Mouse (Mus musculus) testis, postnatal 10 days (tissue): Measurements from ENCODE around the gene Ulk4.

Experiments used
- DNase-seq: peaks from one replicate; pipeline ENCODE4 v3.0.0; 2021; ENCODE audit warnings: low spot score

The Ulk4 gene

DNA sequence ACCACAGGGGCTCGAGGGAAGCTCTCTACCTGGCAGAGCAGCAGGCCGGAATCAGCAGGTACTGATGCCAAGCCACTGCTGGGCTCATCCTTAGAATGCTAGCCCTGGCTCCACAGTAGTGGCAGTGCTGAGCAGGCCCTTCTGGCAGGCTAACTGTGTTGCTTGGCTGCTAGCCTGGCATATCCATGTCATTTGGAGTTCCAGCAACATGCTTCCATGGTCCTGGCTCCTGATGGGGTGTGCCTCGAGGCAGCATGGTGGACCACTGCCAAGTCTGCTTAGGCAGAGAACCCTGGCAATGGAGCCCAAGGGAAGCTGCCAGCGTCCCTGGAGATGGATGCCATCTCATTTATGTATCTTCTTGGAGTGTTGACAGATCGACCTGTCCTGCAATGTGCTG, 169.4 kb downstream of the Ulk4 start:
- no peak for DNase-seq

DNA sequence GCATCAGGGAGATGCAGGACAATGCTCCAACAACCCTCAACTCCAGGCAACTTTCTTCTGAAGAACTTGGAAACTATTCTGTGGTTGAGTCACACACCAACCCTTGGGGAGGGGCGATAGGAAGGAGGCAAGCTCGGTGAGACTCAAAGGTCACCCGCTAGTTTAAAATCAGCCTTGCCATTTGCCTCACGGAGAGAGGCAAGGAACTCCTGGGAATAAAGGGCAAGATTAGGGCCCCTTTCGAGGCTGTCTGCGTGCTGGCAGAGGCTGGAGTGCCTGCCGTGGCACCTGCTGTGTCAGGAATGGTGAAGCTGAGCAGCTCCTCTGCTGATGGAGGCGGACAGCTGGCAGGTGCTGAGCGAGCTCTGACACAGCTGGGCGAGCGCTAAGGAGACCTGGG, 169.9 kb downstream of the Ulk4 start:
- DNase-seq: no peak

DNA sequence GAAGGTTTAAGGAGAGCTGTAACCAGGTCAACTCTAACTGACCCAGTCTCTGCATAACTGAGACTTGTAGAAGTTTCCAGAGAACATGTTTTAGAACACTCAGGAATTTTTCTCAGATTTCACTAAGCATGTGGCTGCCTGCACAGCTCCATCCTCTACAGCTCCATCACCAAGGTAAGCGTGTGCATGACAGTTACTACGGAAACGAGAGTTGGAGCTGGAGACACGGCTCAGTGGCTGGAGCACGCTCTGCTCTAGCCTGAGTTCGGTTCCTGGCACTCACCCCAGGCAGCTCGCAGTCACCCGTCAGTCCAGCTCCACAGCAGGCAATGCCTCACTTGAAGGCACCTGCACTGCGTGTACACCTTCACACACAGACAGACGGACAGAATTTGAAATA, 175.5 kb downstream of the Ulk4 start:
- DNase-seq: no peak

DNA sequence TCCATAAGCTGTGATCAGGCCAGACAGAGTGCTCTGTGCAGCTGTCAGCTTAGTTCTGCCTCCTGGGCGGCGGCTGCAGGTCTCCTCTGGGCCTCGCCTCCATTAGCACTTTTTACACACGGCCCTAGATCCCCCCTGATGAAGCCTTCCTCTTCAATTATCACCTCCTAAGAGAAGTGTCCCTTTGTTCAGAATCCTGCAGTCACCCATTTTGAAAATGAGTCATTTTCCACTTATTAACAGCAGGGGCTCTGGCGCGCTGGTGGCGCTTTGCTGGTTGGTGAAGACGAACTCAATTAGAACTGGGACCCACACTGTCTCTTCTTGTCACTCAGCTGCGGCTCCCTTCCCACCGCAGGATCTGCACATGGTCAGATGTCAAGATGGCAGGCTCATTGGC, 177.5 kb downstream of the Ulk4 start:
- DNase-seq: no peak

DNA sequence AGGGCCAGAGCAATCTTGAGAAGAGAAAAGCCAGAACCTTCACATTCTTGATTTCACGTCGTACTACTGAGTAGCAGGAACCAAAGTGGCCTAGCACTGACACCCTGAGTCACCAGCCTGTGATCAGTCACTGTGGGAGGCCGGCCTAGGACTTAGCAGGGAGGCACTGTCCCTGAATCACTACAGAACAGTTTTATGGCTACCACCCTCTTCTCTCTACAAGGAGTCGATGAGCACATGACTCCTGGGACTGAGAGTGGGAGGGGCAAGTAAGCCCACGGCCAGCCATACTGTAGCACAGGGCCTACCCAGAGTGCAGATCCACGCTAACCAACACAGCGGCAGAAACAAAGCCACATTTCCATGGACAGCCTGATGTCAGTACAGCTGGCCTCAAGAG, 183.2 kb downstream of the Ulk4 start:
- no peak for DNase-seq

DNA sequence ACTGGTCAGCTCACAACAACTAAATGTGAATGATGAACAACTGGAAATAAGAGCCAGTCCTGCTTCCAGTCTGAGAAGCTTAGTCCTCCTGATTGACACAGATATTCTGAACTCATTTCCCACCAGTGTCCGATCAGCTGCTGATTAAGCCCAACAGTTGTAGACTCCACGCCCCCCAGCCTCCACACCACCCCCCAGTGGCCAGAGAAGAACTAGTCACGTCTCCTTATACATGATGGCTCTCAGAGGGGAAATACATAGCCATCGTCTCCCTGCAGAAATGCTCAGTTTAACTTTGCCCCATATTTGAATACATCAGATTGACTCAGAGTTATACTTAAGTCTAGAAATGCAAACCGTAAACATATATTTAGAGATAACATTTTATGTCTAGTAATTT, 184.4 kb downstream of the Ulk4 start:
- DNase-seq: no peak

DNA sequence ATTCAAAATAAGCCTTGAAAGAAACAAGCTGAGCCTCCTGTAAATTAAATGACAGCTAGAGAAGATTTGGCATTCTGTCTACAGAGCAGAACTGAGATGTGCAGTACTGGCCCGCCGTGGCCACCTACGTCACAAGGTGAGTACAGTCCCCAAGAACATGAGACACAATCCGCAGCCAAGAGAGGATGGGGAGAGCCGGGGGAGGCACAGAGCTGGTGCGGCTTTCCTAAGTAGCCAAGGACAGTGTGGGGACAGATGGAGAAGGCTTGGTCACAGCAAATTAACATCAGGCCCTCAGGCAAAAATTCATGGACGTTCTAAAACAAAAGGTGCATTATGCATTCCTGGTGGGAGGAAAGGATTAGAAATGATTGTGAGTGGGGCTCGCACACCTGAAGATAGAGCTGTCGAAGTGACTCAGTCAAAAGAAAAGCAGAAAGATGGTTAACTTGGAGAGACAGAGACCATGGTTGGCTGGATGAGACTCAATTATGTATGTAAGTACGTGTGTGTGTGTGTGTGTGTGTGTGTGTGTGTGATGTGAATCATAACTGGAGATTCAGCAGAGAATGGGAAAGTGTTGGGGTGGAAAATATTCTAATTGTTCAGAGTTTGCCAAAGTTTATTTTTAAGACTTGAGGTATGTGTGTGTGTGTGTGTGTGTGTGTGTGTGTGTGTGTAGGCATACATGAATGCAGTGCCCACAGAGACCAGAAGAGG, 185.8 kb downstream of the Ulk4 start:
- no peak for DNase-seq

DNA sequence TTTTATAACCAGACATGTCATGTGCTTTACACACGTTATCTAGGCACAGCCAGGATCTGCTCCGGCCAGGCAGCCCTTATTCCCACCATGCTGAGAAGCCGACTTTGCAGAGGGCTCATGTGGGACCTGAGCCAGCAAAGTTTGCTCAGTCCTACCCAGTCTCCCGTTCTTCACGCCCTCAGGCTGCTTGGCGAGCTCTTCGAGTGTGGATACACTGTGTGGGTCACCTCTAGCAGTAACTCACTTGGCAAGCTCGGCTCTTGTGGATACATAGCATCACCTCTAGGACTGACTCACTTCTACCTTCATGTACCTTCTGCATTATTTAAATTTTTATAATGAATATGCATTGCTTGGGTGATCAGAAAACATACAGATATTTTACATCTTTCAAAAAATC, 189.3 kb downstream of the Ulk4 start:
- DNase-seq: no peak

DNA sequence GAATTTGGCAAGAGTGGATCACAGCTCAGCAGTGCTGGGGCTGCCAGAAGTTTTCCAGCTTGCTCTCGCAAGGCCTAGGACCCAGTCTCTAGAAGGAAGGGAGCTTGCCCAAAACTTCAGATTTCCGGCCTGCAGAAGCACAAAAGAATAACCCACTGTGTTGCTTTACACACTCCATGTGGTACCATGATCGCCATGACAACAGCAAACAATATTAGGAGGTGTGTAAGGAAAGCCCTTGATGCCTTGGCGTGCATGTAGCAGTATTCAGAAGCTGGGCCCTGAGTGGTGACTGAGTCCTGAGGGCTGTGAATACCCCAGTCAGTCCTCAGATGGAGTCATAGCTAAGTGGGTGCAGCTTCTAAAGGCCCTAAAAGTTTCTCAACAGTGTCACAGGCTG, 192.8 kb downstream of the Ulk4 start:
- no peak for DNase-seq

DNA sequence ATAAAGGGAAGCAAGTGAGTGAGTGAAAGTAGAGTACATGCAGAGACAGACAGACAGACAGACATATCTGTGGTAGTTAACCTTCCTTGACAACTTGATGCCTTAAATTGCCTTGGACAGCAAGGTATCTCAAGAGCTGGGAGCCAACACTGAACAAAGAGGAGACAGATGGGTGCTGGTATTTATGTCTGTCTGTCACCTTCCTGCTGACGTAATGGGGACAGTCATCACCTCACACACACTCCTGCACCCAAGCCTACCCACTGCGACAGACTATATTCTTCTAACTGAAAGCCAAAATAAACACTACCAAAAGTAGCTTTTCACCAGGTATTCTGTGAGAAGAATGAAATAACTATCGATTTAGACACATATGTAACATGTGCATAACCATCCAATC, 196.2 kb downstream of the Ulk4 start:
- no peak for DNase-seq

DNA sequence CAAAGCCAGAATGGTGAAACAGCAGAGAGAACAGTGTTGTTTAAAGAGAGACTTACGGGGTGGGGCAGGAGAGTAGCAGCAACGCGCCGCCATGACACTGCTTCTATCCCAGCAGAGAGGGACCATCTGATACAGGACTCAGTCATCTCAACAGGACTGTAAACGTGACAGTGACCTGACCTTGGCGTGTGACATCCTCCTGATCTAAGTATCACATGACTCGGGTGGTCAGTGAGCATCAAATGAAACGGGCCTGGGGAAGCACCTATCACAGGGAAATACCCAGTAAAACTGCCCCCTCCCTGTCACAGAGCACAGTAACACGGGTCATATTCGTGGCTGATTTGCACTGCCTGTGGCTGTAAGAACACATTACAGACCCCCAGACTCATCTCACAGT, 196.6 kb downstream of the Ulk4 start:
- no peak for DNase-seq

DNA sequence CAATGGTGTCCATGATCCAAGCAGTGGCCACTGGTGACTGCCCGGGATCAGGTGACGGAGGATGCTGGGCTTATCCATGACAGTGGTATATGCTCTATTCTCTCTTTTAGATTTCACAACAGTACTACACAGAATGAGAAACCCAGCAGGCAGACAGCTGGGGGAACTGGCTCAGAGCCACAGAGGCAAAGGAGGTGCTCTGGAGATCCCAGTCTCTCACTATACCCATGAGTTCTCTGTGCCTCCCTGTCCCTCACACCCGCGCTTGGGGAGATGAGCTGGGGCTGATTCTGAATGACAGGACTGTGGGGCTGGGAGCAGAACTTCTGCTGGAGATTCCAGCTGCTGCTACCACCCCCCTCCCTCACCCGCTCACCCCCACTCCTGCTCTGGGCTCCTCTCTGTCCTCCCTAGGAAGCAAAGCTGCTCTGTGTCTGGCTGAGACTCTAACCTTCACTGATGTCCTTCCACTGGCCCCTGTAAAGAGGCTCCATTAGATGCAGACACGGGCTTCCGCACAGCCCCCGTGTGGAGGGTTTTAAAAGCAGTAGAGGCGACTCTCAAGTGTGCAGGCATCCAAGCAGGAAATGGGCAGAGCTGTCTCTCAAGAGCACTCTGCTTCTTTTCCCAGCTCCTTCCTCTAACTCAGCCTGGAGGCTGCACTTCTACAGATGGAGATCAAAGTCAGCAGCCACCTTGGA, 197.5 kb downstream of the Ulk4 start:
- no peak for DNase-seq

DNA sequence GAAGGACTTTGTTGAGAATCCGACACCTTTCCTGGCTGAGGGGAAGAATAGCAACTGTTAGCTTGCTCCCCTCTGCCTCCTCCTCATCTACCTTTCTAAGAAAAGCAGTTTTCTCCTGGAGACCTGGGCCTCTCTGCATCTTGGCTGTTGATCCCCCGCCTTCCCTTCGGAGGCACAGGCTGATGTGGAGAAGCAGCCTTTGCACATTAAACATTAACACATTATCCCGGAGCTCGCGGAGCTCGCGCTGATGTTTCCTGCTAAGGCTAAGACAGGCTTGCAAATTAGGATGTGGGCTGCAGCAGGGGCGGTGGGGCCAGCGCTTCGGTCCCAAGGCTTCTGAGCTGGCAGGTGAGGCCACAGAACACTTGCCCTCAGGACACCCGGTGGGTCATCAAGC, 200.7 kb downstream of the Ulk4 start:
- DNase-seq: no peak

DNA sequence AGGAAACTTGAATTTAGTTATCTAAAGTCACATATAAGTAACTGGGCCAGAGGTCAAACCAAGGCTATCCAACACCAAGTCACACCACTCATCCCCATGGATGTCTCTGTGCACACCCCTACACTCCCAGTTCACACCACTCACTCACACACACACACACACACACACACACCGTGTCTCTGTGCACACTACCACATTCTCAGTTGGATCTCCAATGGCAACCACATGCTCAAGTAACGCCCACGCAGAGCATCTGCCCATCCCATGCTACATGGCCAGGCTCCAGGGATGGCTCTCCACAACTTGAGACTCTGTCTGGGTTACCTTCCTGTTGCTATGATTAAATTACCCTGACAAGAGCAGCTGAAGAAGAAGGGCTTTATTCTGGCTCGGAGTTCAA, 201.8 kb downstream of the Ulk4 start:
- no peak for DNase-seq

DNA sequence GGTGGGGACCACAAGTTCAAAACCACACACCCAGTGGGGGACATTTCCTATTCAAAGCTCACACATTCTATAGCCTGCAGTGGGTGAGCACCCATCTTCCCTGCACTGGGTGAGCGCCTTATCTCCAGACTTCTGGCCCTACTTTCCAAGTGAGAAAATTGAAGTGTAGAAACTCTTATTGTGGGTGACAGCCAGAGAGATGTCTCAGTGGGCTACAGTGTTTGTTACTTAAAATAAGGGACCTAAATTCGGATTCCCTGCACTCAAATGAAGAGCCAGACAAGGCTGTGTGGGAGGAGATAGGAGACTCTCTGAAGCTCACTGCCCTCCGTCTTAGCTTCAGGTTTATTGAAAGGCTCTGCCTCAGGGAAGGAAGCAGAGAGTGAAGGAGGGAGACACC, 202.3 kb downstream of the Ulk4 start:
- DNase-seq: no peak

DNA sequence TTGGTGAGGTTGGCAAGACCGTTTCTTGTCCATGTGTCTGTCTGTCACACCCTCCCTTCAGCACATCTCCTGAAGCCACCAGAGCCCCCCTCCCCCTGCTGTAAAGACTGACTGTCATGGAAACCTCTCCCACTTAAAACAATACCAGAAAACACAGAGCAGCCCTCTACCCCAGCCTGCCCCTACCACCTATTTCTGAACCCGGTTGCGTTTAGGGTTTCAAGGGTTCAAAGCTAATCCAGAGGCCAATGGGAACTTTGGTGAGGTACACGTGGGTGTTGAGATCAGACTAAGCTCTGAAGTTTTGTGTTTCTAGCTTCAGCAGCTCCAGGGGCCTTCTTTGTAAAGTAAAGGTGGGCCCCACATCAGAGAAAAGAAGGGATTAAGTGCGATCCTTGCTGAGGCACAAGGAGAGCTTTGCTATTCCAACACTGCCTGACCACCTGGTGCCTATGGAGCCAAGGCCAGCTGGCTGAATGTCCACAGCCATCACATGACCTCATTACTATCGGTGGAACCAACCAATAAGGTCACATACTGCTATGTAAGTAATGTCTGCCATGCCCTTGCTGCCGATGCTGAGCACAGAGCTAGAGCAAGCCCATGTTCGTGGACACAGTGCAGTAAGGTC, 204.8 kb downstream of the Ulk4 start:
- no peak for DNase-seq

DNA sequence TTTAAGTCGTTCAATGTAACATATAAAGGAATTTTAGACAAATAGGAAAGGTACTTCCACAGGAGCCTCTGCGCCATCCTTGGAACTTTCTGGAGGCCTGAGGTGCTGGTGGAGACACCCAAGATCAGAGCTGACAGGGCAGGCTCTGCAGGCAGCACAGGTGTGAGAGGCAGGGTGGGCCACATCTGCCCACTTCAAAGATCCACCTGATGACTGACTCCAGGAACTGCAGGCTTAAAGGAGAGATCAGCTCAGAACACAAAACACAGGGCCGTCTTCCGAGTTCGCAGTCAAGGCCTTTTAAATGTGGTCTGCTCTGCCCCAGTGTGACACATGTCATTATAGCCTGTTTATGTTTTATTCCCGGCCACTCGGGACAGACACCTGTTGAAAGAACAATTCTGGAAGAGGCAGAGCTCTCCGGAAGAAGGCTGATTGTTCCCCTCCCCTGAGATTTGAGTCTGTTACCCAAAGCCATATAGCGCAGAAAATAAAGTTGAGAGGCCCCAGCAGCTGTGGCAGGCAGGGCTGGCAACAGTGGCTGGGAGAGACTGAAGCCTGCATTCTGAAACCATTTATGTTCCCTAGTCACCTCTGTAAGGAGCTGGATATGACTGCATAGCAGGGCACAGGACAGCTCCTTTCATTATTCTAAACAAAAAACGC, 205.4 kb downstream of the Ulk4 start:
- no peak for DNase-seq

DNA sequence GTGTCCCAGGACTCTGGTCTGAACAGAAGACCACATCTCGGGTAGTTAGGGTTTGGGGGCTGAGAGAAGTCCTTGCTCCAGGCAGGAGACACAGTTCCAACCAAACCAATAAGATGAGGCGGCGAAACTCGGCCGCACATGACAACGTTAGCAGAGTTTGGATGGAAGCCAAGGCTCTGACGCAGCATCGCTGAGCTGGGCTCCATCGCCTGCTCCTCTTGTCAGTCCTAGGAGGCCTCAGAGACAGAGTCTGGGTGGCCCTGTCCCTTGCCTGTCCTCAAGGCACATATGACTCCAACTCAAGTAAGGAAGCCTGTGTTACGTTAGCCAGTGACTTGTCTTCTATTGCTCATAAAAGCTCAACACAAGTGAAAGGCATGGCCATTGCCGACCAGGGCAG, 205.9 kb downstream of the Ulk4 start:
- DNase-seq: no peak

DNA sequence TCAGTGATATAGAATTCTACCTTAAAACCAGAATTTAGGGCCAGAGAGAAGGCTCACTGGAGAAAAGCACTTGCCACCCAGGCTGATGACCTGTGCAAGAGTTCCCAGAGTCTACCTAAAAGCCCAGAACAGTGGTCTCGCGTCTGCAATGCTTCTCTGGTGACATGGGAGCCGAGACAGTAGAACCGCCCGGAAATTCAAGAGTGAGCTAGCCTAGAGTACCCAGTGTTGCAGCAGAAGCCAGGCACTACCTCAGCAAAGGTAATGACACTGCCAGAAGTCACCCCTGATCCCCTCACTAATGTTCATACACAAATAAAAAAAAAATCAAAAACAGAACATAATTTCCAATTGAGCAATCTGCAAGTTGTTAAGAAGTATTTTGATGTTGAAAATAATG, 208.9 kb downstream of the Ulk4 start:
- DNase-seq: no peak

DNA sequence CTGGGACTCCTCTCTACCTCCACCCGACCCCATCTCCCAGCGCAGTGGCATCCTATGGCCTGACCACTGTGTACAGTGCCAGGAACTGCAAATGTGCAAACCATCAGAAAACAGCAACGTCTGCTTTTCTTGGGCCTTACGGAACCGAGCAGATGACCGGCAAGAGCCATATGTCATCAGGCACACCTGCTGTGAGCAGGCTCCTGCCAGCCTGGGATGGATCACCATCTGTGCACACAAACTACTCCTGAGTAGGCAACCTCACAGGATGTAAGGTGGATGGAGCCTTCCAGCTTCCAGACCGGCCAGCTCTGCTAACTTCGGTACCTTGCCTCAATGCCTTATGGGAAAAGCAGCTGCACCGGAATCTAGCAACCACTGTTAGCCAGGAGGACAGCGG, 210.0 kb downstream of the Ulk4 start:
- no peak for DNase-seq

DNA sequence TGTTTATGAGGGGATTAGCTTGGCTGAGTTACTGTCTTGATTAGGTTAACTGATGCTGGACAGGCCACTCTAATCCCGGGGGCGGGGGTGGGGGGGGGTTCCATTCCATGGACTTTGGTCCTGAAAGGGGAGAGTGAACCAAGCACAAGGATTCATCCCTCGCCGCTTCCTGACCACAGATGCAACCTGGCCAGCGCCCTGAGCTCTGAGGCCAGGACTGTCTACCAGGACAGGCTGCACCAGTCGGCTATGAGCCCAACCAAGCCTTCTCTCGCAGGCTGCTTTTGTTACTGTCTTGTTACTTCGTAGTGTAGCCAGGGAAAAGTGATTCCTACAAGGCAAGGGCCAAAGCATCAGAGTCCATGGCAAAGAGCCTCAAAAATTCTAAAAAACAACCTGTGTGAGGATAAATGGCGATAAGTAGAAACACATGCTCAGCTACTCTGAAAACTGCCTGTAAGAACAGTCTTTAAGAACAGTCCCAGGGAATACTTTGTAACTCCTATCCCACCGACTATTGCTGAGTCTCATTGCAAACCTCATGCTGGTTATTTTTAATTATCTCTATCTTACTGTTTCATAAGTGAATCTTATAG, 211.5 kb downstream of the Ulk4 start:
- no peak for DNase-seq

DNA sequence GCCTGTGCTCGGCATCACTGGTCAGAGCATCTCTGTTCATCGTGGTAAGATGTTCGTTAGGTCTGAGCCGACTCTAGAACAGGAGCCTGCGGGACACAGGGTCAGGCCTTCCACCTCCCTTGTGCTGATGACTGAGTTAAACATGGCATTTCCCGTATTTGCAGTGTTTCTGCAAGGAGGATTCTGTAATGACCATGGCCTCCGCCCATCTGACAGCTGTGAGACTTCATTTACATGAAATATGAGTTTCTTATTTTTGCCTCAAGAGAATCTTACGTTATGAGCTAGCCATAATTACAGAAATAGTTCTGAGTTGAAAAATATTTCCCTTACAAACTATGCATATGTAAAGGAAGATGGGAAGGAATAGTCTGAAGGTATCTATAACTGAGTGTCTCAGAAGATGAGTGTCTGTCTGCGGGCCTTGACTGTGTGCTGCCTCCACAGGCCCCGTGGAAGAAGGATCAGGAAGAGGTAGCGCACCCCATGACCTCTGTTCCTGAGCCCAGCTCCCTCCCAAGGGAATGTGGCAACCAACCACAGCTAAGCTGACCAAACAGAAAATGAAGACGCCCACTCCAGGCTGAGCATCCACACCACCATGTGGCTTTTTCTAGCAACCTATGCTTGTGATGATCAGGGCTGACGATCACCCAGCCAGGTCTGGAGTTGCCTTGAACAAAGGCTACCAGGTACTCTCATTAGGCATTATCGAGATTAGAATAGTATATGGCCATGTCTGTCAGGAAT, 212.2 kb downstream of the Ulk4 start:
- DNase-seq: no peak
